Mouse (Mus musculus) liver, embryonic 15.5 days (tissue): ENCODE measurements around the gene Ecd. TPM values are rescaled to one million over a fixed set of nuclear protein-coding genes. Genes with fewer than 3 reads are reported as not detected.

Source experiments
- ATAC-seq: fragments of 200-750 bp; cut with Nextera tagmentation; 2 replicates; pipeline ENCODE4 v1.8.0; 2017; ENCODE audit warnings: moderate number of reproducible peaks, mild to moderate bottlenecking, moderate library complexity; ENCODE audit not compliant: insufficient read depth
- H3K27ac ChIP-seq: fragments of 300-500 bp; sonication (generic); replicated peaks from 2 replicates; pipeline ENCODE4 v1.5.1; 2015; ENCODE audit warnings: mild to moderate bottlenecking, inconsistent platforms
- H3K27me3 ChIP-seq: fragments of 300-500 bp; sonication (generic); 2 replicates; pipeline ENCODE4 v1.6.1; 2015; ENCODE audit warnings: mild to moderate bottlenecking, inconsistent platforms
- H3K36me3 ChIP-seq: fragments of 300-500 bp; sonication (generic); replicated peaks from 2 replicates; pipeline ENCODE4 v1.6.1; 2015; ENCODE audit warnings: moderate library complexity, mild to moderate bottlenecking, inconsistent platforms
- H3K4me1 ChIP-seq: fragments of 300-500 bp; sonication (generic); replicated peaks from 2 replicates; pipeline ENCODE4 v1.6.1; 2015; ENCODE audit warnings: inconsistent platforms
- H3K4me2 ChIP-seq: fragments of 300-500 bp; sonication (generic); 2 replicates; pipeline ENCODE4 v1.6.1; 2015; ENCODE audit warnings: moderate library complexity, mild to moderate bottlenecking, inconsistent platforms
- H3K4me3 ChIP-seq: fragments of 300-500 bp; sonication (generic); replicated peaks from 2 replicates; pipeline ENCODE4 v1.5.1; 2015; ENCODE audit warnings: mild to moderate bottlenecking, inconsistent platforms
- H3K9ac ChIP-seq: fragments of 300-500 bp; sonication (generic); 2 replicates; pipeline ENCODE4 v1.6.1; 2015; ENCODE audit warnings: moderate library complexity, mild to moderate bottlenecking, inconsistent platforms
- H3K9me3 ChIP-seq: fragments of 300-500 bp; sonication (generic); replicated peaks from 2 replicates; pipeline ENCODE4 v1.6.1; 2016; ENCODE audit warnings: inconsistent platforms
- whole genome bisulfite sequencing: fragments of 180-500 bp; shearing (Covaris S2); methylation state at CpG from one replicate; pipeline ENCODE4 v1.1.7; 2015; ENCODE audit warnings: mixed read lengths; ENCODE audit not compliant: insufficient replicate concordance; 5-methylcytosine and 5-hydroxymethylcytosine counted together
- polyA plus RNA-seq: library from polyadenylated mRNA; unstranded; fragments of >200 nt; fragmentation: Nextera tagmentation; extraction: Ambion mirVana; gene quantifications from 2 replicates; pipeline ENCODE4 v1.2.1, GENCODE M21; 2015

Gene Ecd
- polyA plus RNA-seq, result 25.3 and 26.8 TPM in 2 replicates

DNA sequence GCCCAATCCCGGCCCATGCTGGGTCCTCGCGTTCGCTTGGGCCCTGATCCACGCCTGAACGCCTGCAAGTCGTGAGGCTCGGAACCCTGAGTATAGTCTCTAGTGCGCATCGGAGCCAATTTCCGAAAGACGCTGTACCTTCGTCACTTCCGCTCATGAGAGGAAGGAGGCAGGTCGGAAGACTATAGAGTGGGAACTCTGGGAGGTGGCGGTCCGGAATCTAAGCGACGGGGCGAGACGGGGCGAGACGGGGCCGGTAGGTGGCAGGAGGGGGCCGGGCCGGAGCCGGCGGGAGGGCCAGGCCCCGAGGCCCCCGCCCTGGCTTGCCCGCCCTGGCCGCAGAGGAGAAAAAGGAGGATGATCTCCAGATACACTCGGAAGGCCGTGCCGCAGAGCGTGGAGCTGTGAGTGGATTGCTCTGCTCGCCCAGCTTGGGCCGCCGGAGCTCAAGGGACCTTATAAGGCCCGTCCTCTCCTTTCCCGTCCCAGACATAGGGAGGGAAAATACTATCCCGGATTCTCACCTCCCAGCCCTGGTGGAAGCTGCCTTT is at the start of gene Ecd, which contains the start of gene Fam149b:
Gene Ecd (minus strand): TSS at position 131 of the 551 bp plus-strand sequence.
Gene Fam149b (plus strand): TSS at position 172 of the 551 bp plus-strand sequence.
- Histone ChIP-seq H3K4me3 (peak within 1 kb of the TSS; percentile 70), H3K27me3 (no peaks in the 10 kb centered on the region), H3K36me3 (peaks cover 31% of the 10 kb centered on the region), H3K4me2 (peak within 1 kb of the TSS; percentile 78), H3K9ac (peak within 1 kb of the TSS; percentile 80), H3K4me1 (peaks cover 36% of the 10 kb centered on the region), H3K27ac (peak within 1 kb of the TSS; percentile 87), H3K9me3 (no peaks in the 10 kb centered on the region)
- ATAC-seq, result peak; percentile 99
- WGBS, result under 1% methylated on average over 42 of the region's 42 CpGs

DNA sequence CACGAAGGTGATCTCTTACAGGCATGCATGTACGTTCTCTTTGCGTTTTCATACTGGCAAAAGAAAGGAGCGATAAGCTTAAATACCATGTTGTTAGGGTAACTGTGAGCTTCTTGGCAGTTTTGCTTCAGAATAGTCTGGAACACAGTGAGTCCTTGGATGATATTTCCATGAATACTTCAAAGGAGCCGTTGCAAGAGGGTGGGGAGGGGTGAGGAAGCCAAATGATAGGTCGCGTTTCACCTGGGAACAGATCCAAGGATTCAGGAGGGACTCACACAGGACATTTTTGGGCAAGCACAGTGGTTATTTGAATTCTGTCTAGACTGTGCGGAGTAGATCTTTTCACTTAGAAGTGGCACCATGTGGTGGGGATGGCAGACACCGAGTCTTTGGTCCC is 49.3 kb upstream of the Ecd start:
- H3K4me1 ChIP-seq, result peaks cover 17% of the 10 kb centered on the region
- WGBS, result 72% methylated on average over 9 of the region's 9 CpGs
- no peaks in the 10 kb centered on the region for H3K9me3 ChIP-seq
- H3K4me3 ChIP-seq, result no peak overlapping the region
- no peak for ATAC-seq
- H3K27me3 ChIP-seq, result peaks cover 5% of the 10 kb centered on the region; the same call in 1 of the 2 replicates
- no peak overlapping the region for H3K4me2 ChIP-seq
- no peaks in the 10 kb centered on the region for H3K36me3 ChIP-seq
- no peak overlapping the region for H3K27ac ChIP-seq
- H3K9ac ChIP-seq, result no peak overlapping the region

DNA sequence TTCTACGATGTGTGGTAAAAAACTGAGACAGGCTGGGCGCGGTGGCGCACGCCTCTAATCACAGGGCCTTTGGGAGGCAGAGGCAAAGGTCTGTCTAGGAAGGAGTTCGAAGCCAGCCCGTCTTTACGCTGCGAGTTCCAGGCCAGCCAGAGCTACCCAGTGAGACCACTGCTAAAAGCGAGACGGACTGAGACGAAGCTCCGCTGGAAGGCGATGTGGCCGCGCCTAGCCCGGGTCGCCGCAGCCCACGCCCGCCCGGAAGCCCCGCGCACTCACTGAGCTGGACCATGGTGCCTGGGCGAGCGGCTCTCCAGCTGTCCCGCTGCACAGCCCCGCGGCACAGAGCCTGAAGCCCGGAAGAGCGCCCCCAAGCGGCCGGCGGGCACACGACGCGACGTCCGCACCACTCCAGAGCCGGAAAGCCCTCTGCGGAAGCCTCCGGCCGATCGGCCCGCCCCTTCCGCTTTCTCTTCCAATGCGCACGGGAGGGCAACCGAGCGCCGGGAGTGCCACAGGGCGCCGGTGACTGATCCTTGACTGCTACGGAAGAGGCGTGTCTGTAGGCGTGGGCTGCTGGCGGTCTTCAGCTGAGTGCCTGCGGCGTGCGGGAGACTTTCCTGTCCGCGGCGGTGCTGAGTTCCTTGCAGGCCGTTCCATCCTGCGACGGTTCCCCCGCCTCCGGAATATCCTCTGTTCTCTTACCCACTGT is 45.4 kb upstream of the Ecd start, which contains the start of gene Mrps16:
Gene Mrps16 (minus strand): TSS at position 430 of the 709 bp plus-strand sequence.
- peaks cover 18% of the 10 kb centered on the region for H3K36me3 ChIP-seq
- H3K9ac ChIP-seq, result peak within 1 kb of the TSS; percentile 89
- peak within 1 kb of the TSS; percentile 85 for H3K27ac ChIP-seq
- peaks cover 5% of the 10 kb centered on the region; the same call in 1 of the 2 replicates for H3K27me3 ChIP-seq
- H3K9me3 ChIP-seq, result no peaks in the 10 kb centered on the region
- peak within 1 kb of the TSS; percentile 81 for H3K4me3 ChIP-seq
- peak within 1 kb of the TSS; percentile 81 for H3K4me2 ChIP-seq
- ATAC-seq, result peak; percentile 96
- WGBS, result under 1% methylated on average over 68 of the region's 68 CpGs
- H3K4me1 ChIP-seq, result peaks cover 29% of the 10 kb centered on the region

DNA sequence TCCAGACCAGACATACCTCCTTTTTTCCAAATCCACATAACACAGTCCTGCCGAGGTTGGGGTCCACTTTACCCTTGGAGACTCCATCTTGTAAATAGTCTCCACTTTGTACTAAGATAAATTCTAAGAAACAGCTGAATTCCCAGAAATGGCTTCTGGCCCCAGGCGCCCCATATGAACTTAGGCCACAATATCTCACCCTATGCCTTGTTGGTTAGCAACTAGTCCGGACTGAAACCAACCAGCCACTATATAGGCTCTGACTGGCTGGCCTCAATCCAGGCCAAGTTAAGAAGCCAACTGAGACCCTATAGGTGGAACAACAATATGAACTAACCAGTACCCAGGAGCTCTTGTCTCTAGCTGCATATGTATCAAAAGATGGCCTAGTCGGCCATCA is 44.4 kb upstream of the Ecd start:
- peaks cover 18% of the 10 kb centered on the region for H3K36me3 ChIP-seq
- peak overlapping the region; percentile 81 for H3K4me2 ChIP-seq
- 0 out of 2 replicates have a peak overlapping the region, but pooled peaks have one; percentile 36 for H3K27ac ChIP-seq
- H3K4me3 ChIP-seq, result peak overlapping the region; percentile 81; the same call in 1 of the 2 replicates
- H3K4me1 ChIP-seq, result peaks cover 36% of the 10 kb centered on the region
- no peaks in the 10 kb centered on the region for H3K9me3 ChIP-seq
- H3K27me3 ChIP-seq, result no peaks in the 10 kb centered on the region
- WGBS, result 49% methylated on average over 4 of the region's 4 CpGs
- ATAC-seq, result no peak
- no peak overlapping the region for H3K9ac ChIP-seq

DNA sequence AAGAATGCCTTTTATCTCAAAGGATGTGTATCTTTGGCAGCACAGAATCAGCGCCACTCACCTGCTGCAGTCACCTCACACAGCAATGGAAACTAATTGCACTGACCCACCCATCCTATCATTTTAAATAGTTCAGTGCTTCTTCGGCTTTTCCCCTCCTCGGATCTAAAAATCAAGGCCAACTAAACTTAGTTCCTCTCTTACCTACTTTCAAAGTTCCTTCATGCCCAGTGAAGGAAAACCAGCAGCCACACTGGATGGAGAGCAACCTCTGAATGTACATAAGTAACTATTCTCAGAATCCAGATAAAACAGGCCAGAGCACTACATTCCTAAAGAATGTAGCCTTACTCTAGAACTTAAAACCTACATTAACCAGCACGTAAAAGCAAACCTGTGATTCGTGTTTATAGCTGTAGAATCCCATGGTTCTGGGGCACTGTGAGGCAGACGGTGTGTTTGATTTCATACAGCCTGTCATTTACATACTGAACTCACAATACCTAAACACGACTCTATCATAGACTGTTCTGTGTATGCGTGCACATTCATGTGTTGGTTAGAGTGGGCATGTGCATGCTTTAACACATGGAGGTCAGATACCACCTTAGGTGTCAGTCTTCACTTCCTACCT is 41.6 kb upstream of the Ecd start:
- Histone ChIP-seq H3K9me3 (no peaks in the 10 kb centered on the region), H3K4me2 (peak overlapping the region; percentile 74), H3K27me3 (no peaks in the 10 kb centered on the region), H3K4me1 (peaks cover 55% of the 10 kb centered on the region), H3K27ac (peak overlapping the region; percentile 82), H3K36me3 (peaks cover 41% of the 10 kb centered on the region), H3K4me3 (peak overlapping the region; percentile 80), H3K9ac (peak overlapping the region; percentile 91; the same call in 1 of the 2 replicates)
- WGBS, result 75% methylated on average over 8 of the region's 8 CpGs
- no peak for ATAC-seq

DNA sequence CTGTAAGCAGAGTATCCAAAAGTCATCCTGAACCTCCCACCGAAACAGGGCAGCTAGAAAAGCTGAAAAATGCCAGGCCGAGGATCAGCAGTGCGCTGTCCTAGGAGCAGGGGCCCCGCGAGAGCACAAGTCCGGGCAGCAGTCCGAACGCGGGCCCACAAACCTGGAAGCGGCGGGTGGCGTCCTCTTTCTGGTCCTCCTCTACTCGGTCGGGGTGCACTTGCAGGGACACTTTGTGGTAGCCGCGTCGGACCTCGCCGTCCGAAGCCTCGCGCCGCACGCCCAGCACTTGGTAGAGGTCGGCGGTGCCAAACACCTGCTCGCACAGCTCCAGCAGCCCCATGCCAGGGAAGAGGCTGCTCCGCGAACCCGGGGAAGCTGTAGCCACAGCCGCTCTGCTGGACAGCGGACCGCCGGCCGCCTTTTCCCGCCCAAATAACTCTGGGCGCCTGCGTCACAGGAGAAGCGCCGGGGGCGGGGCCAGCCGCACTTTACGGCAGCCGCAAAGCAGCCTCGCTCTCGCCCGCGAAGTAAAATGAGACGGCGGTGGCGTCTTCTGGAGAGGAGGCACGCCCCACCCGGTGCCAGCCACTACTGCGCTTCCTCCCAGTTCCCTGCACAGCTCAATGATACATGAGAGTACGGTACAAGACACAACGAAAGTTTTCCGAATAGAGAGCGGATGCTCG is 40.7 kb upstream of the Ecd start, which contains the start of gene Dnajc9:
Gene Dnajc9 (minus strand): TSS at position 470 of the 689 bp plus-strand sequence.
- under 1% methylated on average over 59 of the region's 59 CpGs for WGBS
- Histone ChIP-seq H3K27me3 (no peaks in the 10 kb centered on the region), H3K9me3 (no peaks in the 10 kb centered on the region), H3K9ac (peak within 1 kb of the TSS; percentile 91), H3K36me3 (peaks cover 51% of the 10 kb centered on the region), H3K27ac (peak within 1 kb of the TSS; percentile 82), H3K4me1 (peaks cover 46% of the 10 kb centered on the region), H3K4me2 (peak within 1 kb of the TSS; percentile 74), H3K4me3 (peak within 1 kb of the TSS; percentile 80)
- peak; percentile 63 for ATAC-seq

DNA sequence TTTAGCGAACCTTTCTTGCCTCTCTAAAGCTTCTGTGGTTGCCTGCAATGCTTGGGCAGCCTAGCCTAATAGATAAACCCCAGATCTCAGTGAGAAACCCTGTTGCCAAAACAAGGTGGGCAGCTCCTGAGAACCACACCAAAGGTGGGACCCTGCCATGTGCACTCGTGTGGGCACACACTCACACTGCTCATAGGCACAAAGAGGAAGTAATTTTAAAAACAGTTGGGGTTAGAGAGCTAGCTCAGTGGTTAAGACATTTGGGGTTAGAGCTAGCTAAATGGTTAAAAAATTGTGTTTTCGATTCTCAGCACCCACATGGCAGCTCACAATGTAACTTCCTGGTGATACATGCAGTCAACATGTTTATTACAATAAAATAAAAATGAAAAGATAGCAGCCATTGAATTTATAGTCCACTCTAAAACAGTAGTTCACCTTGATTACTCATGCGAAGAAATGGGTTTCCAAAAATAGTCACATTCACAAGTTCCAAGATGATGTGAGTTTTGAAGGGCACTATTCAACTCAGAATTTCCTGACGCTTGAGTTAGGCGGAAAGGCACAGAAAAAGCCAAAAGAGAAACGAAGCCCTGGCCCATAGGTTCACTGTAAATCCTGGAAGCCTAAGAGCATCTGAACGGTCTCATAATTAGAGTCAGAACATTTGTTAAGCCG is 32.0 kb upstream of the Ecd start:
- no peak for ATAC-seq
- H3K9ac ChIP-seq, result no peak overlapping the region
- H3K9me3 ChIP-seq, result no peaks in the 10 kb centered on the region
- WGBS, result 68% methylated on average over 9 of the region's 9 CpGs
- H3K27ac ChIP-seq, result no peak overlapping the region
- H3K4me2 ChIP-seq, result no peak overlapping the region
- peaks cover 32% of the 10 kb centered on the region for H3K4me1 ChIP-seq
- no peaks in the 10 kb centered on the region for H3K27me3 ChIP-seq
- H3K36me3 ChIP-seq, result peaks cover 57% of the 10 kb centered on the region
- H3K4me3 ChIP-seq, result no peak overlapping the region

DNA sequence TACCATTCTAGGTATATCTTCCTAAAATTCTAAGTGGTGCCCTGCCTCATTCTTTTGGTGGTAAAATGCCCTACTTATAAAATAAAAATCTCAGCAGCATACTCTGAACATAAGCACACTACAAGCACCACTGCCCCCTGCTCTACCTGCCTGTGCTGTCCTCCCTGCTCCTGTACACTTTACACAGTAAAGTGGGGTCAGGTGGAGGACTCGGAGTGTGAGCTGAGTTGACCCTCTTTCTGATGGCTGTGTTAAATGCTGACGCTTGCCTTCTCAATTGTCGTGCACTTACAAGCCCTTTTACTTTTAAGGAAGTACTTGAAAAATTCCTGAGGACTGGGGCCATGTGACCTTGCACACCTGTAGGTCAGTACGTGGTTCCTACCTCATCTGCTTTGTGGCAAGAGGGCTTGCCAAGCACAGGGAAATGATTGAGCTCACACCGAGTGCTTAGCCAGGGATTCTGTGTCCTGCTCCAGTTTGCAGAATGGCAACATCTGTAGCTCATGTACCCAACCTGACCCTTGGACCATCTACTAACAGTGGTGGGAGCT is 31.2 kb upstream of the Ecd start:
- Histone ChIP-seq H3K36me3 (peaks cover 55% of the 10 kb centered on the region), H3K4me3 (no peak overlapping the region), H3K27ac (no peak overlapping the region), H3K4me2 (no peak overlapping the region), H3K9me3 (no peaks in the 10 kb centered on the region), H3K4me1 (peaks cover 32% of the 10 kb centered on the region), H3K9ac (no peak overlapping the region), H3K27me3 (no peaks in the 10 kb centered on the region)
- WGBS, result 66% methylated on average over 5 of the region's 5 CpGs
- ATAC-seq, result no peak

DNA sequence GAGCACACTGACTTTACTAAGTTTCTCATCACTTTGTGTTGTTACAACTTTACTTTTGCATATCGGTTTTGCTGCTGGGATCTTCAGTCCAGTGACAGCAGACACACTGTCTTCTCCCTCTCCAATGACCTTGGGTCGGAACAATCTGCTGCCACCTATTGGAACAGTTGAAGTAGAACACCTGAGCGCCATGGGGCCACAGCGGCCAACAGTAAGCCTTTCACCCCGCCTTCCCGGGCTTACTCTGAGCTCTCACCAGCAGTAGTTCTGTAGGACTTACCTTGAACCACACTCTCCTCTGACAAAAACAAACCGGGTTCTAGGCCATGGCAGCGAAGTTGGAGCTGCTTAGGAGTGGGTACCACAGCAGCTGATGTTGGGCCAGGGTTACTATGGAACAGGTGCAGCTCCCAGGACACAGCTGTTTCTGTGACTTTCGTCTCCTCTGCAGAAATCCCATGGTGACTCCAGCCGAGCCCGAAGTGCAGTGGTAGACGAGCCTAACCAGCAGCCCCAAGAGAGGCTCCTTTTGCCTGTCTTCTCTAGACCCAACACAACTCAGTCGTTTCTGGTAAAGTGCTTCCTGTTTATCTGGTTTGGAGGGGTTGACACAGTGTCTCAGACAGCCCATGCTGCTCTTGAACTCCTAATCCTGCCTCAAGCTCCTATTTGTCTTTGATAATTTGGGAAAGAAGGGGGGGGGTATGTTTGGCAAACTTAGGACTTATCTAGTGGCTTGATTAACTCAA is 30.6 kb upstream of the Ecd start:
- Histone ChIP-seq H3K9ac (no peak overlapping the region), H3K4me1 (peaks cover 32% of the 10 kb centered on the region), H3K4me3 (no peak overlapping the region), H3K27ac (no peak overlapping the region), H3K9me3 (no peaks in the 10 kb centered on the region), H3K36me3 (peaks cover 55% of the 10 kb centered on the region), H3K4me2 (peak overlapping the region; percentile 19; the same call in 1 of the 2 replicates), H3K27me3 (no peaks in the 10 kb centered on the region)
- 28% methylated on average over 13 of the region's 13 CpGs for WGBS
- ATAC-seq, result peak; percentile 69
